Mouse (Mus musculus): ENCODE measurements around the gene Usp44. TPM values are rescaled to one million over a fixed set of nuclear protein-coding genes. Genes with fewer than 3 reads are reported as not detected.

Usp44 gene
- polyA plus RNA-seq, 1 experiment from 2014 or later, result 1.3 TPM

Other genes with a start within 250 kb of the Usp44 start
- 192 and 200 TPM in 2 replicates for gene Snrpf, start 241.8 kb upstream of the Usp44 start, polyA plus RNA-seq (2014; fragmentation: Nextera tagmentation; extraction: Ambion mirVana)
- gene Ntn4, start 190.9 kb upstream of the Usp44 start, polyA plus RNA-seq (2014; fragmentation: Nextera tagmentation; extraction: Ambion mirVana), result 0.65 and 0.81 TPM in 2 replicates
- 263 and 275 TPM in 2 replicates for gene Metap2, start 65.5 kb downstream of the Usp44 start, polyA plus RNA-seq (2014; fragmentation: Nextera tagmentation; extraction: Ambion mirVana)
- 25.5 and 32.3 TPM in 2 replicates for gene Vezt, start 204.3 kb downstream of the Usp44 start, polyA plus RNA-seq (2014; fragmentation: Nextera tagmentation; extraction: Ambion mirVana)
- 6.5 and 7.2 TPM in 2 replicates for gene Fgd6, start 204.4 kb downstream of the Usp44 start, polyA plus RNA-seq (2014; fragmentation: Nextera tagmentation; extraction: Ambion mirVana)

Data from limb, embryonic 11.5 days (tissue).